Mouse (Mus musculus) small intestine, adult 2 months (tissue): ENCODE results near the gene Plcb4. TPM values are rescaled to one million over a fixed set of nuclear protein-coding genes. Genes with fewer than 3 reads are reported as not detected.
"Not testable (repeated sequence)": the region's sequence is repeated elsewhere in the genome, so short reads cannot be mapped to it uniquely, and the experiment has no call there.

Experiments used
- H3K27ac ChIP-seq: fragments of 200-500 bp; 2 replicates; pipeline ENCODE4 v1.5.1; 2012; ENCODE audit warnings: low read depth, low read length, control low read depth, inconsistent platforms; ENCODE audit not compliant: insufficient read depth
- H3K27me3 ChIP-seq: fragments of 200-500 bp; 2 replicates; pipeline ENCODE4 v1.6.1; 2012; ENCODE audit warnings: mild to moderate bottlenecking, moderate library complexity, low read length, inconsistent platforms; ENCODE audit not compliant: control insufficient read depth, insufficient read depth
- H3K36me3 ChIP-seq: fragments of 200-500 bp; 2 replicates; pipeline ENCODE4 v1.6.1; 2012; ENCODE audit warnings: mild to moderate bottlenecking, low read length, control low read depth, inconsistent platforms; ENCODE audit not compliant: control insufficient read depth, insufficient read depth
- H3K4me1 ChIP-seq: fragments of 200-500 bp; 2 replicates; pipeline ENCODE4 v1.6.1; 2012; ENCODE audit warnings: low read length, inconsistent platforms, mixed read lengths; ENCODE audit not compliant: control insufficient read depth, insufficient read depth, insufficient read length
- H3K4me3 ChIP-seq: fragments of 200-500 bp; 2 replicates; pipeline ENCODE4 v1.5.1; 2012; ENCODE audit warnings: low read depth, mild to moderate bottlenecking, control low read depth, inconsistent platforms, low read length, moderate library complexity
- CTCF ChIP-seq: fragments of 200-500 bp; IDR thresholded peaks from 2 replicates; pipeline ENCODE4 v1.5.1; 2012; ENCODE audit warnings: low read depth, mild to moderate bottlenecking, control low read depth, inconsistent platforms, low read length, moderate library complexity, mixed read lengths; ENCODE audit not compliant: insufficient replicate concordance, insufficient read length; ENCODE audit errors: extremely low read depth
- POLR2A ChIP-seq: fragments of 200-500 bp; IDR thresholded peaks from 2 replicates; pipeline ENCODE4 v1.6.1; 2012; ENCODE audit warnings: low read depth, mild to moderate bottlenecking, control low read depth, inconsistent platforms, low read length, moderate library complexity
- WGBS: fragments of 180-500 bp; shearing (Covaris S2); methylation state at CpG from one replicate; pipeline ENCODE4 v1.1.7; 2018; 5-methylcytosine and 5-hydroxymethylcytosine counted together
- polyA plus RNA-seq: library from polyadenylated mRNA; depleted of rRNA; stranded (reverse); fragments of >200 nt; gene quantifications from 2 replicates; pipeline ENCODE4 v1.2.3, GENCODE M21; 2012

Gene Plcb4
- polyA plus RNA-seq, 1 experiment, result 1.9 TPM

- no peaks in the 10 kb centered on the region for H3K27me3 ChIP-seq
- TF ChIP-seq CTCF (no peak), POLR2A (no peak)
- no peaks in the 10 kb centered on the region for H3K36me3 ChIP-seq
- WGBS, result 58% methylated on average over 6 of the region's 6 CpGs
- H3K4me3 ChIP-seq, result no peak overlapping the region
- no peak overlapping the region for H3K27ac ChIP-seq
- H3K4me1 ChIP-seq, result peaks cover 5% of the 10 kb centered on the region; the same call in 1 of the 2 replicates
These were observed 72.8 kb downstream of the Plcb4 start for GRCm38 (mm10) chr2:135731591-135731990.

- no peaks in the 10 kb centered on the region for H3K36me3 ChIP-seq
- WGBS, result 59% methylated on average over 4 of the region's 4 CpGs
- H3K27me3 ChIP-seq, result no peaks in the 10 kb centered on the region
- no peak overlapping the region for H3K27ac ChIP-seq
- peaks cover 5% of the 10 kb centered on the region; the same call in 1 of the 2 replicates for H3K4me1 ChIP-seq
- TF ChIP-seq CTCF, result no peak
- no peak for TF ChIP-seq POLR2A
- H3K4me3 ChIP-seq, result no peak overlapping the region
These were observed 73.8 kb downstream of the Plcb4 start for GRCm38 (mm10) chr2:135732651-135733050.

- H3K4me1 ChIP-seq, result peaks cover 5% of the 10 kb centered on the region; the same call in 1 of the 2 replicates
- TF ChIP-seq POLR2A (no peak), CTCF (no peak)
- no peak overlapping the region for H3K4me3 ChIP-seq
- no peaks in the 10 kb centered on the region for H3K27me3 ChIP-seq
- no peaks in the 10 kb centered on the region for H3K36me3 ChIP-seq
- WGBS, result 62% methylated on average over 10 of the region's 10 CpGs
- H3K27ac ChIP-seq, result no peak overlapping the region
These were observed 75.2 kb downstream of the Plcb4 start for GRCm38 (mm10) chr2:135733926-135734510.

- no peaks in the 10 kb centered on the region for H3K4me1 ChIP-seq
- 74% methylated on average over 9 of the region's 9 CpGs for WGBS
- no peak overlapping the region for H3K27ac ChIP-seq
- TF ChIP-seq CTCF, result no peak
- no peak for TF ChIP-seq POLR2A
- H3K36me3 ChIP-seq, result no peaks in the 10 kb centered on the region
- no peaks in the 10 kb centered on the region for H3K27me3 ChIP-seq
- H3K4me3 ChIP-seq, result no peak overlapping the region
These were observed 78.7 kb downstream of the Plcb4 start for GRCm38 (mm10) chr2:135737506-135737905.

GRCm38 (mm10) chr2:135738022-135738780 lies 79.4 kb downstream of the Plcb4 start:
- not testable (repeated sequence) for H3K27ac ChIP-seq, H3K27me3 ChIP-seq, H3K4me1 ChIP-seq, H3K4me3 ChIP-seq, H3K36me3 ChIP-seq
- 87% methylated on average over 7 of the region's 7 CpGs for WGBS

- no peak overlapping the region for H3K4me3 ChIP-seq
- H3K4me1 ChIP-seq, result no peaks in the 10 kb centered on the region
- TF ChIP-seq CTCF (no peak), POLR2A (no peak)
- no peaks in the 10 kb centered on the region for H3K27me3 ChIP-seq
- H3K27ac ChIP-seq, result no peak overlapping the region
- no peaks in the 10 kb centered on the region for H3K36me3 ChIP-seq
- 44% methylated on average over 1 of the region's 1 CpGs for WGBS
These were observed 80.1 kb downstream of the Plcb4 start for GRCm38 (mm10) chr2:135738950-135739349.

- WGBS, result 55% methylated on average over 10 of the region's 10 CpGs
- Histone ChIP-seq H3K27ac (no peak overlapping the region), H3K4me3 (no peak overlapping the region), H3K27me3 (no peaks in the 10 kb centered on the region), H3K36me3 (no peaks in the 10 kb centered on the region), H3K4me1 (no peaks in the 10 kb centered on the region)
- TF ChIP-seq POLR2A, result no peak
- TF ChIP-seq CTCF, result no peak
These were observed 84.3 kb downstream of the Plcb4 start for GRCm38 (mm10) chr2:135742954-135743700.
